Mouse (Mus musculus): ENCODE measurements around the gene Gm14548. TPM values are rescaled to one million over a fixed set of nuclear protein-coding genes. Genes with fewer than 3 reads are reported as not detected.

Gene Gm14548
- polyA plus RNA-seq (2012; rRNA removed; ENCODE audit: low replicate concordance) = 1.3 and 3.6 TPM in 2 replicates

GRCm38 (mm10) chr7:3898036-3898590 lies at the start of gene Gm14548:
Gene Gm14548 (minus strand): TSS chr7:3898120.

DNA sequence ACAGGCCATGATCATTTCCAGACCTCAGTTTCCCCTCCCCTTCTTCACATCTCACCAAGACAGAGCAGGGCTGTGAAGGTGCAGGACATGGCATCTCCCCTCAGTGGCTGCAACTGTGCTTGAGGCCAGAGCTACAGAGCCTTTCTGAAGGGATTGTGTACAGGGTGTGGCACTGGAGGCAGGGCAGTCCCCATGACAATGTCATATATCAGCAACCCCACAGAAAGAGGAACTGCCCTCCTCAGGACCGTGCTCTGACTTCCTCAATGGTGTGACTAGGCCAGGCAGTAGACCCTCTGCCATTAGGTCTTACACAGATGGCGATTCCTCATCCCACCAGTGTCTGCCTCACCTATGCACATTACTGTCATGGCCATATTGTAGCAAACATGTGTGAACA lies 17.5 kb upstream of the Gm14548 start, which contains the start of gene Lilra6:
Gene Lilra6, minus strand, starts transcription at position 117 of the 400 bp plus-strand sequence.

GRCm38 (mm10) chr7:3844951-3845350 lies 53.0 kb downstream of the Gm14548 start, which contains the start of gene Pira2:
Gene Pira2 (minus strand): TSS chr7:3845051.

Other genes starting within 250 kb of the Gm14548 start
- gene Leng1, start 232.3 kb downstream of the Gm14548 start, polyA plus RNA-seq (2012; rRNA removed; ENCODE audit: low replicate concordance) = 3.4 and 3.5 TPM in 2 replicates
- gene Tmc4, start 220.6 kb downstream of the Gm14548 start, polyA plus RNA-seq (2012; rRNA removed; ENCODE audit: low replicate concordance) = 55.3 and 61.9 TPM in 2 replicates
- 117 and 137 TPM in 2 replicates for gene Tsen34, start 205.3 kb downstream of the Gm14548 start, polyA plus RNA-seq (2012; rRNA removed; ENCODE audit: low replicate concordance)
- gene Mboat7, start 204.6 kb downstream of the Gm14548 start, polyA plus RNA-seq (2012; rRNA removed; ENCODE audit: low replicate concordance) = 60.3 and 80.5 TPM in 2 replicates
- 986 and 1,597 TPM in 2 replicates for gene Rps9, start 194.1 kb downstream of the Gm14548 start, polyA plus RNA-seq (2012; rRNA removed; ENCODE audit: low replicate concordance)
- gene Pirb, start 177.7 kb downstream of the Gm14548 start, polyA plus RNA-seq (2012; rRNA removed; ENCODE audit: low replicate concordance) = 39.9 and 67.0 TPM in 2 replicates
- gene Gm15448, start 72.4 kb downstream of the Gm14548 start, polyA plus RNA-seq (2012; rRNA removed; ENCODE audit: low replicate concordance) = 1.3 and 2.1 TPM in 2 replicates
- gene Pira2, start 53.1 kb downstream of the Gm14548 start, polyA plus RNA-seq (2012; rRNA removed; ENCODE audit: low replicate concordance) = 2.3 and 4.5 TPM in 2 replicates
- 2.8 and 6.5 TPM in 2 replicates for gene Lilra6, start 17.4 kb upstream of the Gm14548 start, polyA plus RNA-seq (2012; rRNA removed; ENCODE audit: low replicate concordance)
- gene Lair1, start 165.1 kb upstream of the Gm14548 start, polyA plus RNA-seq (2012; rRNA removed; ENCODE audit: low replicate concordance) = 3.9 and 11.6 TPM in 2 replicates
- gene Ttyh1, start 221.3 kb upstream of the Gm14548 start, polyA plus RNA-seq (2012; rRNA removed; ENCODE audit: low replicate concordance) = 6.1 and 12.7 TPM in 2 replicates
- gene Leng8, start 238.9 kb upstream of the Gm14548 start, polyA plus RNA-seq (2012; rRNA removed; ENCODE audit: low replicate concordance) = 549 and 715 TPM in 2 replicates

All from mammary gland, adult 2 months (tissue).